Mouse (Mus musculus) heart, embryonic 16.5 days (tissue): ENCODE measurements around the gene Lrfn3. TPM values are rescaled to one million over a fixed set of nuclear protein-coding genes. Genes with fewer than 3 reads are reported as not detected.

ENCODE experiments used
- ATAC-seq: fragments of 200-750 bp; cut with Nextera tagmentation; replicated peaks from 2 replicates; pipeline ENCODE4 v1.8.0; 2017; ENCODE audit warnings: moderate number of reproducible peaks; ENCODE audit not compliant: insufficient read depth, low FRiP score; ENCODE audit errors: extremely low read depth
- H3K27ac ChIP-seq: fragments of 300-500 bp; sonication (generic); 2 replicates; pipeline ENCODE4 v1.5.1; 2014; ENCODE audit warnings: mild to moderate bottlenecking, low read length, control low read depth, moderate library complexity
- H3K27me3 ChIP-seq: fragments of 300-500 bp; sonication (generic); 2 replicates; pipeline ENCODE4 v1.6.1; 2014; ENCODE audit warnings: low read length, mixed read lengths; ENCODE audit not compliant: control insufficient read depth, insufficient read depth
- H3K36me3 ChIP-seq: fragments of 300-500 bp; sonication (generic); 2 replicates; pipeline ENCODE4 v1.6.1; 2014; ENCODE audit not compliant: control insufficient read depth, insufficient read depth
- H3K4me1 ChIP-seq: fragments of 300-500 bp; sonication (generic); 2 replicates; pipeline ENCODE4 v1.6.1; 2014; ENCODE audit warnings: low read length, mixed read lengths; ENCODE audit not compliant: control insufficient read depth, insufficient read depth
- H3K4me2 ChIP-seq: fragments of 300-500 bp; sonication (generic); 2 replicates; pipeline ENCODE4 v1.6.1; 2014; ENCODE audit warnings: low read depth, mild to moderate bottlenecking, control low read depth, low read length
- H3K4me3 ChIP-seq: fragments of 300-500 bp; sonication (generic); 2 replicates; pipeline ENCODE4 v1.5.1; 2014; ENCODE audit warnings: mild to moderate bottlenecking, control low read depth, low read length
- H3K9ac ChIP-seq: fragments of 300-500 bp; sonication (generic); 2 replicates; pipeline ENCODE4 v1.6.1; 2014; ENCODE audit warnings: low read length, control low read depth
- H3K9me3 ChIP-seq: fragments of 300-500 bp; sonication (generic); replicated peaks from 2 replicates; pipeline ENCODE4 v1.6.1; 2016; ENCODE audit warnings: low read length; ENCODE audit not compliant: control insufficient read depth
- whole genome bisulfite sequencing: fragments of 180-500 bp; shearing (Covaris S2); extraction: QIAGEN DNeasy Blood & Tissue Kit; methylation state at CpG from one replicate; pipeline ENCODE4 v1.1.7; 2014; 5-methylcytosine and 5-hydroxymethylcytosine counted together
- polyA plus RNA-seq: library from polyadenylated mRNA; unstranded; fragments of >200 nt; fragmentation: Nextera tagmentation; extraction: Ambion mirVana; gene quantifications from 2 replicates; pipeline ENCODE4 v1.2.1, GENCODE M21; 2015

Gene Lrfn3
- polyA plus RNA-seq, 1 experiment from 2014 or later = 1.2 TPM

- Histone ChIP-seq H3K9ac (peak within 1 kb of the TSS; percentile 77), H3K4me3 (peak within 1 kb of the TSS; percentile 95), H3K27me3 (no peaks in the 10 kb centered on the region), H3K9me3 (no peaks in the 10 kb centered on the region), H3K4me2 (peak within 1 kb of the TSS; percentile 92), H3K4me1 (peaks cover 22% of the 10 kb centered on the region), H3K36me3 (no peaks in the 10 kb centered on the region), H3K27ac (peak within 1 kb of the TSS; percentile 96)
- 71% methylated on average over 3 of the region's 3 CpGs for WGBS
- no peak for ATAC-seq
Measured at GRCm38 (mm10) chr7:30323795-30324194, 38.8 kb downstream of the Lrfn3 start, which contains the start of gene Sdhaf1. Gene Sdhaf1, minus strand, starts transcription at chr7:30323895.

- H3K4me3 ChIP-seq = peak overlapping the region; percentile 95
- peak overlapping the region; percentile 77 for H3K9ac ChIP-seq
- no peaks in the 10 kb centered on the region for H3K27me3 ChIP-seq
- no peaks in the 10 kb centered on the region for H3K36me3 ChIP-seq
- H3K9me3 ChIP-seq = no peaks in the 10 kb centered on the region
- ATAC-seq = no peak
- peak overlapping the region; percentile 92 for H3K4me2 ChIP-seq
- peak overlapping the region; percentile 96 for H3K27ac ChIP-seq
- peaks cover 22% of the 10 kb centered on the region for H3K4me1 ChIP-seq
- WGBS = 27% methylated on average over 6 of the region's 6 CpGs
Measured at GRCm38 (mm10) chr7:30322865-30323264, 39.7 kb downstream of the Lrfn3 start.

- under 1% methylated on average over 20 of the region's 20 CpGs for WGBS
- ATAC-seq = peak; percentile 98
Measured at GRCm38 (mm10) chr7:30322285-30322667, 40.3 kb downstream of the Lrfn3 start.

GRCm38 (mm10) chr7:30321539-30322284 lies 40.9 kb downstream of the Lrfn3 start, which contains the start of gene E130208F15Rik:
Gene E130208F15Rik, plus strand, starts transcription at chr7:30321740.
- under 1% methylated on average over 63 of the region's 63 CpGs for WGBS

More at GRCm38 (mm10) chr7:30322285-30322667, 40.3 kb downstream of the Lrfn3 start:
- no peaks in the 10 kb centered on the region for H3K36me3 ChIP-seq
- H3K4me2 ChIP-seq = peak overlapping the region; percentile 92
- peak overlapping the region; percentile 96 for H3K27ac ChIP-seq
- H3K4me3 ChIP-seq = peak overlapping the region; percentile 95
- no peaks in the 10 kb centered on the region for H3K9me3 ChIP-seq
- peak overlapping the region; percentile 97 for H3K9ac ChIP-seq
- H3K4me1 ChIP-seq = peaks cover 20% of the 10 kb centered on the region
- H3K27me3 ChIP-seq = no peaks in the 10 kb centered on the region

GRCm38 (mm10) chr7:30320946-30321345 lies 41.6 kb downstream of the Lrfn3 start:
- peak overlapping the region; percentile 95; the same call in 1 of the 2 replicates for H3K4me3 ChIP-seq
- WGBS = 79% methylated on average over 2 of the region's 2 CpGs
- H3K27me3 ChIP-seq = no peaks in the 10 kb centered on the region
- peaks cover 15% of the 10 kb centered on the region for H3K4me1 ChIP-seq
- no peaks in the 10 kb centered on the region for H3K9me3 ChIP-seq
- H3K4me2 ChIP-seq = peak overlapping the region; percentile 92
- H3K9ac ChIP-seq = no peak overlapping the region; the same call in 1 of the 2 replicates
- ATAC-seq = no peak
- H3K36me3 ChIP-seq = no peaks in the 10 kb centered on the region
- no peak overlapping the region for H3K27ac ChIP-seq

More at GRCm38 (mm10) chr7:30321539-30322284, 40.9 kb downstream of the Lrfn3 start, which contains the start of gene E130208F15Rik:
- Histone ChIP-seq H3K36me3 (no peaks in the 10 kb centered on the region), H3K27ac (peak within 1 kb of the TSS; percentile 96), H3K9me3 (no peaks in the 10 kb centered on the region), H3K4me1 (peaks cover 15% of the 10 kb centered on the region), H3K27me3 (no peaks in the 10 kb centered on the region), H3K4me3 (peak within 1 kb of the TSS; percentile 95), H3K4me2 (peak within 1 kb of the TSS; percentile 92), H3K9ac (peak within 1 kb of the TSS; percentile 97)
- ATAC-seq = peak; percentile 67

- no peaks in the 10 kb centered on the region for H3K36me3 ChIP-seq
- no peaks in the 10 kb centered on the region for H3K27me3 ChIP-seq
- H3K9me3 ChIP-seq = no peaks in the 10 kb centered on the region
- no peak overlapping the region for H3K4me3 ChIP-seq
- H3K4me2 ChIP-seq = no peak overlapping the region
- 85% methylated on average over 3 of the region's 3 CpGs for WGBS
- ATAC-seq = no peak
- H3K4me1 ChIP-seq = peaks cover 20% of the 10 kb centered on the region
- H3K27ac ChIP-seq = no peak overlapping the region
- no peak overlapping the region for H3K9ac ChIP-seq
Measured at GRCm38 (mm10) chr7:30318142-30318541, 44.4 kb downstream of the Lrfn3 start.

GRCm38 (mm10) chr7:30315559-30316529 lies 46.7 kb downstream of the Lrfn3 start:
- WGBS = 66% methylated on average over 13 of the region's 13 CpGs
- no peak overlapping the region for H3K9ac ChIP-seq
- H3K27me3 ChIP-seq = no peaks in the 10 kb centered on the region
- no peaks in the 10 kb centered on the region for H3K9me3 ChIP-seq
- no peak overlapping the region for H3K4me3 ChIP-seq
- H3K4me1 ChIP-seq = peaks cover 8% of the 10 kb centered on the region; the same call in 1 of the 2 replicates
- no peak overlapping the region for H3K4me2 ChIP-seq
- H3K36me3 ChIP-seq = 0 out of 2 replicates have a peak, but pooled peaks cover 7% of the 10 kb centered on the region
- no peak overlapping the region for H3K27ac ChIP-seq
- no peak for ATAC-seq

- H3K4me3 ChIP-seq = peak within 1 kb of the TSS; percentile 28
- no peaks in the 10 kb centered on the region for H3K27me3 ChIP-seq
- no peak for ATAC-seq
- no peak within 1 kb of the TSS for H3K27ac ChIP-seq
- no peak within 1 kb of the TSS; the same call in 1 of the 2 replicates for H3K9ac ChIP-seq
- peaks cover 7% of the 10 kb centered on the region; the same call in 1 of the 2 replicates for H3K4me1 ChIP-seq
- 0 out of 2 replicates have a peak, but pooled peaks cover 7% of the 10 kb centered on the region for H3K36me3 ChIP-seq
- peak within 1 kb of the TSS; percentile 20; the same call in 1 of the 2 replicates for H3K4me2 ChIP-seq
- 2% methylated on average over 9 of the region's 9 CpGs for WGBS
- no peaks in the 10 kb centered on the region for H3K9me3 ChIP-seq
Measured at GRCm38 (mm10) chr7:30314721-30315155, 47.8 kb downstream of the Lrfn3 start, which contains the start of gene Syne4. Gene Syne4, plus strand, starts transcription at chr7:30314807.
